Mouse (Mus musculus): Measurements from ENCODE around the gene Tmem208. TPM values are rescaled to one million over a fixed set of nuclear protein-coding genes. Genes with fewer than 3 reads are reported as not detected.

Gene Tmem208
- polyA plus RNA-seq, 1 experiment from 2014 or later: 128 TPM

DNA sequence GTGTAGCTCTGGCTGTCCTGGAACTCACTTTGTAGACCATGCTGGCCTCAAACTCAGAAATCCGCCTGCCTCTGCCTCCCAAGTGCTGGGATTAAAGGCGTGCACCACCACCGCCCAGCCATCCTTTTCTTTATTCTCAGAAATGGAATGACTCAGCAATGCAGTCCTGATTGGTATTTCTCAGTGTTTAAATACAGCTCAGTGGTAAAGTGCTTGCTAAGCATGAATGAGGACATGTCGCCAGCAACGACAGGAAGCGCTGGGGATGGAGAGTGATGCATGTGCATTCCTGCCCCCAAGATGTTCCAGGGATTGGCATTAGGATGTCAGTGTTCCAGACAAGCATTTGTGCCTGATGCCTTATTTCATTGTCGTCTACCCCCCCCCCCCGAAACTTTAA lies 22.8 kb upstream of the Tmem208 start:
- Histone ChIP-seq H3K4me3 (replicated peaks) (no peak overlapping the region), H3K27me3 (replicated peaks) (no peaks in the 10 kb centered on the region), H3K36me3 (peaks cover 46% of the 10 kb centered on the region), H3K27ac (no peak overlapping the region), H3K4me1 (replicated peaks) (peaks cover 34% of the 10 kb centered on the region), H3K4me2 (replicated peaks) (no peak overlapping the region), H3K9ac (no peak overlapping the region), H3K9me3 (no peaks in the 10 kb centered on the region)
- 84% methylated on average over 8 of the region's 8 CpGs for WGBS
- no peak for ATAC-seq

DNA sequence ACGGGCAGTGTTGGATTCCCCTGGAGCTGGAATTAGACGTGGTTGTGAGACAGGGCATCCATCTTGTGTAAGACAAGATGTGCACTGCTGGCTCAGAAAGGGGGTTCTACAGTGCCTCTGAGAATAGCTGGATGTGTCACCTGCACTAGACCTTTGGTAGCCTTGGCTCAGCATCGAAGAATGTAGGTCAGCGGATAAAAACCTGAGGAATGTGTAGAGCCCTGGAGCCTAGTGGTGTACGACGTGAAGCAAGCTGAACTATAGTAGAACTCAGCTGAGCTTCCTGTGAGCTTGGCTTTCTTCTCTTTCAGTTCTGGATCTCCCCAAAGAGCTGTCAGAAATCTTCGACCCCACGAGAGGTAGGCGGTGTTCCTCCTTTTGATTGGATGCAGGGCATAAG lies 22.3 kb upstream of the Tmem208 start:
- Histone ChIP-seq H3K27me3 (replicated peaks) (no peaks in the 10 kb centered on the region), H3K4me3 (replicated peaks) (no peak overlapping the region), H3K9me3 (no peaks in the 10 kb centered on the region), H3K9ac (no peak overlapping the region), H3K4me1 (replicated peaks) (peaks cover 29% of the 10 kb centered on the region), H3K4me2 (replicated peaks) (no peak overlapping the region), H3K36me3 (peaks cover 49% of the 10 kb centered on the region), H3K27ac (peak overlapping the region; percentile 23; the same call in 1 of the 2 replicates)
- 76% methylated on average over 9 of the region's 9 CpGs for WGBS
- no peak for ATAC-seq

DNA sequence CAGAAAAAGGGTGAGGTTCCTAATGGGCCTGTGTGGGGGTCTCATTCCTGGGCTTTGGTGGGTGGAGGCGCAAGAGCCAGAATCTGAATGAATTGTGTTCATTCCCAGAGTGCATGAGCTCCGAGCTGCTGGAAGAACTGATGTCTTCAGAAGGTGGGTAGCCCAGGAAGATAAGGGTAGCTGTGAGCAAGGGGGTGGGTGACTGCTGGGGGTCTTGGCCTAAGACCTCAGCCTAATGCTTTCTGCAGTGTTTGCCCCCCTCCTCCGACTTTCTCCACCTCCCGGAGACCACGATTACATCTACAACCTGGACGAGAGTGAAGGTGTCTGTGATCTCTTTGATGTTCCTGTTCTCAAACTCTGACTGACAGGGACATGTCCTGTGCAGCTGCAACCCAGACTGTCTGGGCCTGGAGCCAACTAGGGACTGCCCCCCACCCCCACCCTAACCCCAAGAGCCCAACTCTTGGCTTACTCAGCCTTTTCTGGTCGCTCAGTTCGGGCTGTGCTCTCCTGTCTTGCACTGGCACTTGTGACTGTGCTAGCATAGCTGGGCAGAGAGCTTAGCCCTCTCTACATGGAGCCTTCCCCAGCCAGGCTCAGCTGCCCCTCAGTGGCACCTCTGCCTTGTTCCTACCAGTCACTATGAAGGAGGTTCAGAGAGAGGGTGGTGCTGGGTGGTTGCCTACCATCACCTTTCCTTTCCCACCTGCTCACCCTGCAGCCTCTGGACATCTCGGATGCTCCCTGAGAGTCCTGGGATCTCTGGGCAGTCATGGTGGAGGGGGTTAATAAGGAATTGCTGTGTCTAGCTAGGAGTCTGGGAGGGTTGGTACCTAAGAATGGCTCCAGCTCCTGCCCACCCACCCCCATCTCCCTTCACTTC lies 21.6 kb upstream of the Tmem208 start:
- 64% methylated on average over 9 of the region's 9 CpGs for WGBS
- peaks cover 27% of the 10 kb centered on the region for H3K4me1 ChIP-seq (replicated peaks)
- H3K27ac ChIP-seq: peak overlapping the region; percentile 67
- peak overlapping the region; percentile 66 for H3K4me2 ChIP-seq (replicated peaks)
- H3K27me3 ChIP-seq (replicated peaks): no peaks in the 10 kb centered on the region
- no peak overlapping the region for H3K9ac ChIP-seq
- H3K36me3 ChIP-seq: peaks cover 49% of the 10 kb centered on the region
- H3K4me3 ChIP-seq (replicated peaks): no peak overlapping the region; the same call in 1 of the 2 replicates
- no peaks in the 10 kb centered on the region for H3K9me3 ChIP-seq
- ATAC-seq: peak; percentile 3; the same call in 1 of the 2 replicates

DNA sequence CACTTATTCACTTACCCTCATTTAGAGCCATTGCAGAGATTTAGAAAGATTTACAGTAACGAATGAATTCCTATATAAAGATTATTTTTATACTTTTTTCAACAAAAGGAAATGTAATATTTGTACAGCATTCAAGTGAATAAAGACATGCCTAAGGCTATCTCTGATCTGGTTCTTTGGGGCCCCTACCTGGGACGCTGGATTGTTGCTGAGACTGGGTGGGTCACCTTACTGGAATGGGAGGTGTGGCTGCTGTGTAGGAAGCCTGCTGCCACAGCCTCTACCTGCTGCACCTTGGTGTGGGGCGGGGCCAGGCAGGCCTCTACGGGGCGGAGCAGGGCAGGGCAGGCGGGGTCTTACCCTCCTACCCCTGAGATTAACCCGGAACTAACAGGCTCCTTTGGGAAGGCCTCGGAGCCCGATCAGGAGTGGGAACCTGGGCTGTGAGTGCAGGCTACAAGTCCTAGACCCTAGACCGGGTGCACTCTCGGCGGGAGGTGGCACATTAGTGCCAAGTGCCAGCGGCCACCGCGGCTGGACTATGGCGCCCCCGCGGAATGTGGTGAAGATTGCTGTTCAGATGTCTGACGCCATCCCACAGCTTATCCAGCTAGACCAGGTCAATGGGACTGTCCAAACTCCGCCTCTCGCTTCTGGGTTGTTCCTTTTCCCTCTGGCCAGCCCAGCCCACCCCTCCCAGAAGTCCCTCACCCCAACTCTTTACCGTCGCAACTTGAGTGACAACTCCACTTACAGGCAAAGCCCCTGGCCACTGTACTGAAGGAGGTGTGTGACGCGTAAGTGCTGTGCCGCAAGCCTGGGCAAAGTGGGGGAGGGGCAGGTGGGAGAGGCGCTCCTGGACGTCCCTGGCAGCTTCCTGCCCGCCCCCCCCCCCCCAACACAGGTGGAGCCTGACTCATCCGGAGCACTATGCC lies 20.7 kb upstream of the Tmem208 start, which contains the start of gene Elmo3:
Elmo3 (plus strand) TSS at position 391 of the 935 bp plus-strand sequence.
- WGBS: 6% methylated on average over 30 of the region's 30 CpGs
- Histone ChIP-seq H3K27me3 (replicated peaks) (no peaks in the 10 kb centered on the region), H3K4me3 (replicated peaks) (peak within 1 kb of the TSS; percentile 42), H3K4me1 (replicated peaks) (peaks cover 23% of the 10 kb centered on the region), H3K4me2 (replicated peaks) (peak within 1 kb of the TSS; percentile 66), H3K9me3 (no peaks in the 10 kb centered on the region), H3K9ac (peak within 1 kb of the TSS; percentile 55), H3K36me3 (peaks cover 42% of the 10 kb centered on the region), H3K27ac (peak within 1 kb of the TSS; percentile 86)
- ATAC-seq: peak; percentile 96

DNA sequence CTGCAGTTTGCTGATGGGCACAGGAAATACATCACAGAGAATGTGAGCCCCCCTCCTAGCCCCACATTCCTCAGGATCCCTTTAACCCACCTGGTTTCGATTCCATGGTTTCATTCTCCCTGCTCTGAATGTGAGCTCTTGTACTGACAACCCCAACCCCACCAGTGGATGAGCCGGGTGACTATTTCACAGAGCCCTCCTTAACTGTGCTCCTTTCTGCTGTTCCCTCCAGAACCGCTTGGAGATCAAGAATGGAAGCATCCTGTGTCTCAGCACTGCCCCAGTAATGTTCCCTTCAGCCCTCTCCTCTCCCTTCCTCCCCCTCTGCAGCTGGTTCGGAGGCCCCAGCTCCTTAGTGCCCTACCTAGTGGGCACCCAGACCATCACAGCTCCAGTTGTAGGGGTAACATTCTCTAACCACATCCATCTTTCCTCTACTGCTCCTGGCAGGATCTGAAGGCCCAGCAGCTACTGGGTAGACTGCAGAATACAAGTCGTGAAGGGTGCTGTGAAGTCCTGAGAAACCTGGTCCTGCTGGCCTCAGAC lies 19.9 kb upstream of the Tmem208 start:
- Histone ChIP-seq H3K4me2 (replicated peaks) (peak overlapping the region; percentile 66), H3K9ac (peak overlapping the region; percentile 55), H3K36me3 (peaks cover 36% of the 10 kb centered on the region), H3K27ac (no peak overlapping the region), H3K4me3 (replicated peaks) (peak overlapping the region; percentile 42), H3K27me3 (replicated peaks) (no peaks in the 10 kb centered on the region), H3K4me1 (replicated peaks) (peaks cover 23% of the 10 kb centered on the region), H3K9me3 (no peaks in the 10 kb centered on the region)
- peak; percentile 16 for ATAC-seq
- WGBS: 34% methylated on average over 5 of the region's 5 CpGs

DNA sequence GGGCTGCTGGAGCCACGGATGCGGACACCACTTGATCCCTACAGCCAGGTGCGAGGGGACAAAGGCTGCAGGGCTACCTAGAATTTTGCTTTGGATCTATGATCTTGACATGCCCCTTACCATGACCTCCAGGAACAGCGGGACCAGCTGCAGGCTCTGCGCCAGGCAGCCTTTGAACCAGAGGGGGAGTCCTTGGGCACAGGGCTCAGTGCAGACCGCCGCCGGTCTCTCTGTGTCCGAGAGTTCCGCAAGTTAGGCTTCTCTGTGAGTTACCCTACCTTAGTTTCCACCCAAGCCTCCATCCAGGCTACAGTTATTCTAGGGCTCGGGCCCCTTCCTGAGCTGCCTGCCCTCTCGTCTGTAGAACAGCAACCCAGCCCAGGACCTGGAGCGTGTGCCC lies 18.5 kb upstream of the Tmem208 start:
- no peaks in the 10 kb centered on the region for H3K27me3 ChIP-seq (replicated peaks)
- H3K9ac ChIP-seq: no peak overlapping the region
- H3K9me3 ChIP-seq: no peaks in the 10 kb centered on the region
- H3K4me3 ChIP-seq (replicated peaks): no peak overlapping the region
- no peak overlapping the region for H3K4me2 ChIP-seq (replicated peaks)
- peaks cover 23% of the 10 kb centered on the region for H3K4me1 ChIP-seq (replicated peaks)
- H3K27ac ChIP-seq: no peak overlapping the region
- 91% methylated on average over 13 of the region's 13 CpGs for WGBS
- peaks cover 30% of the 10 kb centered on the region for H3K36me3 ChIP-seq
- ATAC-seq: no peak

DNA sequence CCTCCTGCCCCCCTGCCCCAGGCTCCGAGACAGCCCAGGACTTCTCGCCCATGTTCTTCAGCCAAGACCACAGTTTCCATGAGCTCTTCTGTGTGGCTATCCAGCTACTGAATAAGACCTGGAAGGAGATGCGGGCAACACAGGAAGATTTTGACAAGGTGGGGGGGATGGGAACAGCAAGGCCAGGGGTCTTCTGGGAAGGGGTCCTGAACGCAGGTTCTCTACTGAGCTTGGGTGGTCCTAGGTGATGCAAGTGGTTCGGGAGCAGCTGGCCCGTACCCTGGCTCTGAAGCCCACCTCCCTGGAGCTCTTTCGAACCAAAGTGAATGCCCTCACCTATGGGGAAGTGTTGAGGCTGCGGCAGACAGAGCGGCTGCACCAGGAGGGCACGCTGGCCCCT lies 17.7 kb upstream of the Tmem208 start:
- Histone ChIP-seq H3K9me3 (no peaks in the 10 kb centered on the region), H3K36me3 (peaks cover 29% of the 10 kb centered on the region), H3K9ac (no peak overlapping the region), H3K4me3 (replicated peaks) (no peak overlapping the region), H3K27ac (no peak overlapping the region), H3K27me3 (replicated peaks) (no peaks in the 10 kb centered on the region), H3K4me2 (replicated peaks) (no peak overlapping the region), H3K4me1 (replicated peaks) (peaks cover 23% of the 10 kb centered on the region)
- ATAC-seq: no peak
- 94% methylated on average over 10 of the region's 10 CpGs for WGBS

DNA sequence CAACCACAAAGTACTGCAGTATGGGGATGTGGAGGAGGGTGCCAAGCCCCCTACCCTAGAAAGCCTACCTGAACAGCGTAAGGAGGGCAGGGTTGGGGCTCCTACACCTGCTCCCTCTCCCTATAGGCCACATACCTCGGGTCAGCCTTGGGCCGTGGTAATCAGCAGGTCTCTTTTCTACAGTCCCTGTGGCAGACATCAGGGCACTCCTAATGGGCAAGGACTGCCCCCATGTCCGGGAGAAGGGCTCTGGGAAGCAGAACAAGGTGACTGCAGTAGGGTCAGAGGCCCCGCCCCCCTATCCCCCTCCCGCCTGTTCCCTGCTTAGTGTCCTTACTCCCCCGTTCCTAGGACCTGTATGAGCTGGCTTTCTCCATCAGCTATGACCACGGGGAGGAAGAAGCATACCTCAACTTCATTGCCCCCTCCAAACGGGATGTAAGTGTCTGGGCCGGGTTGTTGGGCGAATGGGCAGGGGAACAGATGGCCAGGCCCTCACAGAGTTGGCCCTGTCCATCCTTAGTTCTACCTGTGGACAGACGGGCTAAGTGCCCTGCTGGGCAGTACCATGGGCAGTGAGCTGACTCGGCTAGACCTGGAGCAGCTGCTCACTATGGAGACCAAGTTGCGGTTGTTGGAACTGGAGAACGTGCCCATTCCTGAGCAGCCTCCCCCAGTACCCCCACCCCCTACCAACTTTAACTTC lies 16.9 kb upstream of the Tmem208 start:
- Histone ChIP-seq H3K9me3 (no peaks in the 10 kb centered on the region), H3K9ac (no peak overlapping the region), H3K36me3 (peaks cover 35% of the 10 kb centered on the region), H3K4me2 (replicated peaks) (no peak overlapping the region), H3K27me3 (replicated peaks) (no peaks in the 10 kb centered on the region), H3K4me3 (replicated peaks) (no peak overlapping the region), H3K27ac (no peak overlapping the region), H3K4me1 (replicated peaks) (peaks cover 18% of the 10 kb centered on the region)
- WGBS: 83% methylated on average over 15 of the region's 15 CpGs
- no peak for ATAC-seq

DNA sequence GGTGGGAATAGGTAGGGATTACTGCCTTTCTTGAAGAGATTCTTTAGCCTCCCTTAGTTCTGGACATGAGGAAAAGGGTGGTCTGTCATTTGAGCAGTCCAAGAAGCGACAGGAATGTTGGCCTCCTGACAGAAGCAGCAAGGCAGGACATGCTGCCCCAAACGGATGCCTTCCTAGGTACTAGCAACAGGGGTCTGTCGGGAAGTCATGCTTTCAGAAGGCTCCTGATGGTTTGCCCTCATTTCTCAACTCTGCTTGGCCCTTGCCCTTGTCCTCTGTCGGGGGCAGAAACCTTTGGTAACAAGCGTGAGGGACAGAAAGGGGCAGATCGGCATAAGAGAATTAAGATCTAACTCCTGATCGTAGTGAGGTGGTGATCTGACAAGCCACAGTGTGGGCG lies 16.0 kb upstream of the Tmem208 start:
- H3K27ac ChIP-seq: no peak overlapping the region
- 85% methylated on average over 8 of the region's 8 CpGs for WGBS
- H3K4me1 ChIP-seq (replicated peaks): peaks cover 11% of the 10 kb centered on the region
- no peak overlapping the region for H3K4me2 ChIP-seq (replicated peaks)
- H3K27me3 ChIP-seq (replicated peaks): no peaks in the 10 kb centered on the region
- no peak overlapping the region for H3K9ac ChIP-seq
- H3K36me3 ChIP-seq: peaks cover 37% of the 10 kb centered on the region
- no peak for ATAC-seq
- no peaks in the 10 kb centered on the region for H3K9me3 ChIP-seq
- H3K4me3 ChIP-seq (replicated peaks): no peak overlapping the region

DNA sequence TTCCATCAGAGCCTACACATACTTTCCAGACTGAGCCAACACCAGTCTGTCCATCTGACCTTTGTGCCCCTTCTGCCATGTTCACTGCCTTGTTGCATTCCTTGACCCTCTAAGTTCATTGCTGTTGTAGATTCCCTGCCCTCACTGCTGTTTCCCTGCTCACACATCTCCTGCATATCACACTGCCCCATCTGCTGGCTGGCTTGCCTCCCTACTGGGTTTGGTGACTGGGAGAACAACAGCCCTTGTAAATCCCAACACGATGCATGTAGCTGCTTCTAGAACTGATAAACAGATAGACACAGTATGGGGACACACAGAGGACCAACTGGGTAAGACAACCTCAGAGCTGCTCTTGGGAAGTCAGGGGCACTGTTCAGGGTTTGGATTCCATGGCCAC lies 14.4 kb upstream of the Tmem208 start:
- Histone ChIP-seq H3K4me1 (replicated peaks) (no peaks in the 10 kb centered on the region), H3K9ac (no peak overlapping the region), H3K27me3 (replicated peaks) (no peaks in the 10 kb centered on the region), H3K9me3 (no peaks in the 10 kb centered on the region), H3K27ac (no peak overlapping the region), H3K4me2 (replicated peaks) (no peak overlapping the region), H3K4me3 (replicated peaks) (no peak overlapping the region), H3K36me3 (peaks cover 44% of the 10 kb centered on the region)
- ATAC-seq: no peak
- 84% methylated on average over 1 of the region's 1 CpGs for WGBS

DNA sequence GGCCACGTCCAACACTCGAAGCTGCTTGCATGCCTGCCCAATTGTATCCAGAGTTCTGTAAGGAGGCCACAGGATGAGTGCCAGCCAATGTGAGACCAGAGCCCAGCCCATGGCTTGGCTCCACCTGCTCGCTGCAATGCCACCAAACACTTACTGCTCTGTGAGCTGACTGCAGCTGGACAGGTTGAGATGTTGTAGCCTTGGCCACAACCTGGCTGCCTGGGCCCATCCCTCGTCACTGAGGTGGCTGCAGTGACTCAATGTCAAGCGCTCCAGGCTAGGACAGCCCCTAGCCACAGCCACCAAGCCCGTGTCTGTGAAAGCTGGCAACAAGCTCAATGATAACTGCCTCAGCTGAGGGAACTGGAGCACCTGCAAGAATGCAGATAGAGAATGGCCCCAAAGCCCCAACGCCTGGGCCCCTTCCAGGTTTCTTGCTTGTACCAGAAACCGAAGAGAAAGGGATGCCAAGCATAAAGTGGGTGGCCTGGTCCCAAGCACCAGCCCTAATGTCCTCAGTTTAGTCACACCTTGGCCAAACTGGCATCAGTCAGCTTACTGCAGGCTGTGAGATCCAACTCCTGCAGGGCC lies 13.2 kb upstream of the Tmem208 start:
- no peak for ATAC-seq
- no peak overlapping the region for H3K4me3 ChIP-seq (replicated peaks)
- peaks cover 36% of the 10 kb centered on the region for H3K36me3 ChIP-seq
- no peak overlapping the region for H3K9ac ChIP-seq
- H3K27me3 ChIP-seq (replicated peaks): no peaks in the 10 kb centered on the region
- 83% methylated on average over 8 of the region's 8 CpGs for WGBS
- no peaks in the 10 kb centered on the region for H3K9me3 ChIP-seq
- no peak overlapping the region for H3K4me2 ChIP-seq (replicated peaks)
- no peak overlapping the region for H3K27ac ChIP-seq
- no peaks in the 10 kb centered on the region for H3K4me1 ChIP-seq (replicated peaks)

Measured in intestine, embryonic 15.5 days (tissue).